Mouse (Mus musculus): Measurements from ENCODE around the gene Zfp248. TPM values are rescaled to one million over a fixed set of nuclear protein-coding genes. Genes with fewer than 3 reads are reported as not detected.

The Zfp248 gene
- polyA plus RNA-seq, 1 experiment from 2014 or later, result 3.8 TPM

Small RNA genes within 50 kb of the gene (microRNA-seq; reads per million reads assigned to microRNA genes)
- gene Gm25953, result not detected

Other genes starting within 250 kb of the Zfp248 start
- 17.3 and 21.9 TPM in 2 replicates for gene Bms1, start 36.1 kb downstream of the Zfp248 start, polyA plus RNA-seq (2015; fragmentation: Nextera tagmentation; extraction: Ambion mirVana)
- gene Zfp9, start 23.8 kb upstream of the Zfp248 start, polyA plus RNA-seq (2015; fragmentation: Nextera tagmentation; extraction: Ambion mirVana), result 5.2 and 6.2 TPM in 2 replicates
- gene Ankrd26, start 106.7 kb upstream of the Zfp248 start, polyA plus RNA-seq (2015; fragmentation: Nextera tagmentation; extraction: Ambion mirVana), result 6.2 and 7.1 TPM in 2 replicates